Mouse (Mus musculus) E14TG2a.4 (cell line): ENCODE data around the gene Xk.

Source experiments
- H3K27me3 ChIP-seq: 2 replicates; pipeline ENCODE4 v1.6.1; 2014; ENCODE audit warnings: low read length, control low read depth; ENCODE audit not compliant: insufficient read depth
- H3K36me3 ChIP-seq: 2 replicates; pipeline ENCODE4 v1.6.1; 2014; ENCODE audit warnings: low read length, control low read depth; ENCODE audit not compliant: insufficient read depth
- H3K4me1 ChIP-seq: replicated peaks from 2 replicates; pipeline ENCODE4 v1.6.1; 2014; ENCODE audit warnings: low read depth, low read length, control low read depth
- H3K4me3 ChIP-seq: replicated peaks from 2 replicates; pipeline ENCODE4 v1.5.1; 2014; ENCODE audit warnings: mild to moderate bottlenecking, low read length
- H3K9me3 ChIP-seq: 2 replicates; pipeline ENCODE4 v1.6.1; 2014; ENCODE audit warnings: low read length, control low read depth
- CTCF ChIP-seq: conservative IDR thresholded peaks from 2 replicates; pipeline ENCODE4 v1.5.1; 2014; ENCODE audit warnings: low read length
- NANOG ChIP-seq: IDR thresholded peaks from 2 replicates; pipeline ENCODE4 v1.6.1; 2014; ENCODE audit warnings: borderline replicate concordance, low read length, mixed read lengths
- POU5F1 ChIP-seq: IDR thresholded peaks from 2 replicates; pipeline ENCODE4 v1.6.1; 2014; ENCODE audit warnings: low read length, borderline replicate concordance

Gene Xk

GRCm38 (mm10) chrX:9272460-9273361, at the start of gene Xk:
TSS of gene Xk (plus strand) at chrX:9272756.
- peak within 1 kb of the TSS; percentile 79 for H3K4me3 ChIP-seq
- no peaks in the 10 kb centered on the region for H3K27me3 ChIP-seq
- H3K36me3 ChIP-seq = no peaks in the 10 kb centered on the region
- H3K4me1 ChIP-seq = no peaks in the 10 kb centered on the region; the same call in 1 of the 2 replicates
- no peak for TF ChIP-seq POU5F1
- no peak for TF ChIP-seq NANOG
- TF ChIP-seq CTCF = no peak
- H3K9me3 ChIP-seq = no peaks in the 10 kb centered on the region

- Histone ChIP-seq H3K27me3 (no peaks in the 10 kb centered on the region), H3K36me3 (no peaks in the 10 kb centered on the region), H3K4me3 (no peak overlapping the region), H3K4me1 (no peaks in the 10 kb centered on the region), H3K9me3 (no peaks in the 10 kb centered on the region)
- TF ChIP-seq POU5F1 = no peak
- TF ChIP-seq CTCF = no peak
- no peak for TF ChIP-seq NANOG
Observed at GRCm38 (mm10) chrX:9227105-9227504, 45.5 kb upstream of the Xk start.

GRCm38 (mm10) chrX:9240737-9241591, 31.6 kb upstream of the Xk start:
- no peaks in the 10 kb centered on the region for H3K4me1 ChIP-seq
- no peaks in the 10 kb centered on the region for H3K27me3 ChIP-seq
- no peaks in the 10 kb centered on the region for H3K36me3 ChIP-seq
- no peak for TF ChIP-seq NANOG
- no peak for TF ChIP-seq CTCF
- no peak for TF ChIP-seq POU5F1
- no peak overlapping the region for H3K4me3 ChIP-seq
- H3K9me3 ChIP-seq = no peaks in the 10 kb centered on the region

- no peak for TF ChIP-seq CTCF
- Histone ChIP-seq H3K36me3 (no peaks in the 10 kb centered on the region), H3K27me3 (no peaks in the 10 kb centered on the region), H3K9me3 (no peaks in the 10 kb centered on the region), H3K4me1 (no peaks in the 10 kb centered on the region), H3K4me3 (no peak overlapping the region)
Observed at GRCm38 (mm10) chrX:9243381-9243864, 29.1 kb upstream of the Xk start.

- Histone ChIP-seq H3K27me3 (no peaks in the 10 kb centered on the region), H3K36me3 (no peaks in the 10 kb centered on the region), H3K4me1 (no peaks in the 10 kb centered on the region), H3K9me3 (no peaks in the 10 kb centered on the region), H3K4me3 (no peak overlapping the region)
- no peak for TF ChIP-seq CTCF
- TF ChIP-seq NANOG = no peak
- TF ChIP-seq POU5F1 = no peak
Observed at GRCm38 (mm10) chrX:9244603-9245336, 27.8 kb upstream of the Xk start.

- TF ChIP-seq POU5F1 (no peak), NANOG (no peak), CTCF (no peak)
- Histone ChIP-seq H3K4me3 (no peak overlapping the region), H3K36me3 (no peaks in the 10 kb centered on the region), H3K27me3 (no peaks in the 10 kb centered on the region), H3K4me1 (no peaks in the 10 kb centered on the region), H3K9me3 (no peaks in the 10 kb centered on the region)
Observed at GRCm38 (mm10) chrX:9248911-9249310, 23.6 kb upstream of the Xk start.

GRCm38 (mm10) chrX:9253990-9254389, 18.6 kb upstream of the Xk start:
- no peaks in the 10 kb centered on the region for H3K9me3 ChIP-seq
- no peak for TF ChIP-seq CTCF
- no peak for TF ChIP-seq POU5F1
- no peak for TF ChIP-seq NANOG
- H3K27me3 ChIP-seq = no peaks in the 10 kb centered on the region
- peaks cover 12% of the 10 kb centered on the region for H3K4me1 ChIP-seq
- H3K4me3 ChIP-seq = no peak overlapping the region
- no peaks in the 10 kb centered on the region for H3K36me3 ChIP-seq

- peaks cover 12% of the 10 kb centered on the region for H3K4me1 ChIP-seq
- no peak overlapping the region for H3K4me3 ChIP-seq
- no peaks in the 10 kb centered on the region for H3K36me3 ChIP-seq
- H3K9me3 ChIP-seq = no peaks in the 10 kb centered on the region
- TF ChIP-seq POU5F1 (no peak), CTCF (no peak), NANOG (no peak)
- no peaks in the 10 kb centered on the region for H3K27me3 ChIP-seq
Observed at GRCm38 (mm10) chrX:9254901-9255300, 17.7 kb upstream of the Xk start.
